In genomic region chr6:59311241-59311640, GRCm38 (mm10) we compare ENCODE assay signal across 17 mouse cellular contexts.
"Had no signal": no experiment of that assay in that cellular context is flagged by ENCODE, and none has a peak within 500 bp of the region (broad histone marks: within the 10 kb centered on the region; RNA-seq: fewer than 3 reads in every experiment).

No protein-coding gene starts in this region.

- ATAC-seq: liver, embryonic 12.5 days; liver, postnatal 0 days; lung, postnatal 0 days; midbrain, embryonic 13.5 days; midbrain, embryonic 15.5 days; midbrain, embryonic 16.5 days had no signal

- DNase-seq: left cerebral cortex, postnatal 4 days; liver; liver, embryonic 13.5 days; liver, postnatal 0 days; lung, adult 18-20 months; lung, adult 2 months; lung, embryonic 14.5 days; lung, postnatal 10 days; lung, postnatal 14 days; lung, postnatal 36 days; lung, postnatal 4 days; midbrain, embryonic 14.5 days had no signal
